Mouse (Mus musculus) G1E (cell line): ENCODE data around the gene Tk1. TPM values are rescaled to one million over a fixed set of nuclear protein-coding genes. Genes with fewer than 3 reads are reported as not detected.
"Not testable (repeated sequence)": the region's sequence is repeated elsewhere in the genome, so short reads cannot be mapped to it uniquely, and the experiment has no call there.

ENCODE experiments used
- ATAC-seq: 2 replicates; pipeline ENCODE4 v1.8.0; 2016; ENCODE audit warnings: mild to moderate bottlenecking; ENCODE audit not compliant: insufficient number of reproducible peaks, poor library complexity, low FRiP score, severe bottlenecking; ENCODE audit errors: extremely low read depth
- DNase-seq: peaks from one replicate; pipeline ENCODE4 v3.0.0; 2012; ENCODE audit warnings: low spot score
- H3K27me3 ChIP-seq: 2 replicates; pipeline ENCODE4 v1.6.1; 2012; ENCODE audit warnings: mild to moderate bottlenecking, low read length, inconsistent platforms; ENCODE audit not compliant: insufficient read depth
- H3K36me3 ChIP-seq: replicated peaks from 2 replicates; pipeline ENCODE3; 2012; ENCODE audit warnings: mild to moderate bottlenecking, inconsistent platforms
- H3K4me1 ChIP-seq: 2 replicates; pipeline ENCODE4 v1.6.1; 2012; ENCODE audit warnings: low read depth, low read length, inconsistent platforms, mixed read lengths; ENCODE audit not compliant: insufficient read depth
- H3K4me3 ChIP-seq: 2 replicates; pipeline ENCODE4 v1.5.1; 2012; ENCODE audit warnings: low read depth, mild to moderate bottlenecking, inconsistent platforms, low read length, moderate library complexity, mixed read lengths
- H3K9me3 ChIP-seq: replicated peaks from 2 replicates; pipeline ENCODE4 v1.6.1; 2012; ENCODE audit warnings: inconsistent platforms
- CTCF ChIP-seq: IDR thresholded peaks from 2 replicates; pipeline ENCODE4 v1.5.1; 2012; ENCODE audit warnings: low read depth, low read length, inconsistent platforms, mixed read lengths
- GATA1 ChIP-seq: IDR thresholded peaks from 2 replicates; pipeline ENCODE4 v1.6.1; 2012; ENCODE audit warnings: borderline replicate concordance, low read length, inconsistent platforms, mixed read lengths
- GATA2 ChIP-seq: IDR thresholded peaks from 2 replicates; pipeline ENCODE4 v1.6.1; 2012; ENCODE audit warnings: low read depth, low read length, inconsistent platforms, borderline replicate concordance
- POLR2AphosphoS5 ChIP-seq: IDR thresholded peaks from 2 replicates; pipeline ENCODE4 v1.6.1; 2012; ENCODE audit warnings: low read depth, low read length, inconsistent platforms; ENCODE audit not compliant: insufficient replicate concordance
- TAL1 ChIP-seq: conservative IDR thresholded peaks from 2 replicates; pipeline ENCODE4 v1.6.1; 2012; ENCODE audit warnings: low read depth, low read length, inconsistent platforms, mixed read lengths
- polyA plus RNA-seq: library from polyadenylated mRNA; stranded (reverse); fragments of >175 nt; gene quantifications from 2 replicates; pipeline ENCODE4 v1.2.3, GENCODE M21; 2012
- total RNA-seq, 2 experiments: library from RNA; stranded (forward) in 1 of 2; stranded (reverse) in 1 of 2; fragments of 200-1000 nt in 1 of 2; fragments of >200 nt in 1 of 2; fragmentation: Nextera tagmentation in 1 of 2; gene quantifications; 2 replicates each; pipeline ENCODE4 v1.2.3; 2014 to 2017

Gene Tk1
- total and polyA plus RNA-seq, 3 experiments: 73.2 to 77.0 (median 75.8) TPM

GRCm38 (mm10) chr11:117824060-117824969, 1.6 kb downstream of the Tk1 start:
- ATAC-seq (0 out of 2 replicates have a peak, but pooled peaks have one; percentile 36), DNase-seq (peak; percentile 70)
- Histone ChIP-seq H3K4me1 (peaks cover 89% of the 10 kb centered on the region), H3K36me3 (peaks cover 52% of the 10 kb centered on the region), H3K9me3 (no peaks in the 10 kb centered on the region), H3K4me3 (peak overlapping the region; percentile 79), H3K27me3 (no peaks in the 10 kb centered on the region)
- no peak for TF ChIP-seq POLR2AphosphoS5
- peak; percentile 75 for TF ChIP-seq CTCF
- no peak for TF ChIP-seq TAL1
- no peak for TF ChIP-seq GATA1
- TF ChIP-seq GATA2: no peak

- no peak for TF ChIP-seq TAL1
- TF ChIP-seq GATA1: no peak
- TF ChIP-seq CTCF: no peak
- no peak for TF ChIP-seq POLR2AphosphoS5
- no peak for TF ChIP-seq GATA2
- H3K36me3 ChIP-seq: peaks cover 62% of the 10 kb centered on the region
- no peak overlapping the region for H3K4me3 ChIP-seq
- no peak for DNase-seq
- no peaks in the 10 kb centered on the region for H3K27me3 ChIP-seq
- no peaks in the 10 kb centered on the region for H3K9me3 ChIP-seq
- ATAC-seq: no peak
- H3K4me1 ChIP-seq: peaks cover 90% of the 10 kb centered on the region
These were observed 2.5 kb downstream of the Tk1 start for GRCm38 (mm10) chr11:117823411-117823810.

GRCm38 (mm10) chr11:117822728-117823241, 3.1 kb downstream of the Tk1 start:
- Histone ChIP-seq H3K4me3 (peak overlapping the region; percentile 10; the same call in 1 of the 2 replicates), H3K9me3 (no peaks in the 10 kb centered on the region), H3K4me1 (peaks cover 91% of the 10 kb centered on the region), H3K36me3 (peaks cover 68% of the 10 kb centered on the region), H3K27me3 (no peaks in the 10 kb centered on the region)
- ATAC-seq: no peak
- TF ChIP-seq POLR2AphosphoS5: no peak
- no peak for TF ChIP-seq CTCF
- no peak for TF ChIP-seq TAL1
- no peak for TF ChIP-seq GATA1
- TF ChIP-seq GATA2: no peak
- DNase-seq: no peak

- Histone ChIP-seq H3K27me3 (no peaks in the 10 kb centered on the region), H3K4me3 (peak overlapping the region; percentile 40; the same call in 1 of the 2 replicates), H3K4me1 (peaks cover 89% of the 10 kb centered on the region), H3K9me3 (no peaks in the 10 kb centered on the region), H3K36me3 (peaks cover 77% of the 10 kb centered on the region)
- DNase-seq: no peak
- ATAC-seq: no peak
- TF ChIP-seq GATA2 (no peak), GATA1 (no peak), TAL1 (no peak), POLR2AphosphoS5 (no peak), CTCF (no peak)
These were observed 4.0 kb downstream of the Tk1 start for GRCm38 (mm10) chr11:117821868-117822267.

GRCm38 (mm10) chr11:117820173-117820572, 5.7 kb downstream of the Tk1 start:
- ATAC-seq (no peak), DNase-seq (no peak)
- TF ChIP-seq TAL1 (no peak), CTCF (no peak), GATA1 (no peak), POLR2AphosphoS5 (no peak), GATA2 (no peak)
- Histone ChIP-seq H3K4me1 (peaks cover 88% of the 10 kb centered on the region), H3K27me3 (no peaks in the 10 kb centered on the region), H3K36me3 (peaks cover 94% of the 10 kb centered on the region), H3K9me3 (no peaks in the 10 kb centered on the region), H3K4me3 (no peak overlapping the region)

GRCm38 (mm10) chr11:117819095-117819494, 6.8 kb downstream of the Tk1 start:
- Histone ChIP-seq H3K27me3 (no peaks in the 10 kb centered on the region), H3K4me1 (peaks cover 90% of the 10 kb centered on the region), H3K4me3 (no peak overlapping the region), H3K36me3 (peaks cover 100% of the 10 kb centered on the region), H3K9me3 (no peaks in the 10 kb centered on the region)
- ATAC-seq (no peak), DNase-seq (no peak)
- TF ChIP-seq CTCF (no peak), POLR2AphosphoS5 (no peak), GATA1 (no peak), TAL1 (no peak)

- Histone ChIP-seq H3K4me1 (peaks cover 89% of the 10 kb centered on the region), H3K36me3 (peaks cover 100% of the 10 kb centered on the region)
- ATAC-seq: no peak
These were observed 9.4 kb downstream of the Tk1 start for GRCm38 (mm10) chr11:117816389-117816996.

GRCm38 (mm10) chr11:117815850-117816249, 10.0 kb downstream of the Tk1 start:
- peaks cover 89% of the 10 kb centered on the region for H3K4me1 ChIP-seq
- H3K9me3 ChIP-seq, DNase-seq, H3K4me3 ChIP-seq, ATAC-seq, H3K27me3 ChIP-seq: not testable (repeated sequence)
- H3K36me3 ChIP-seq: peaks cover 100% of the 10 kb centered on the region

More at GRCm38 (mm10) chr11:117816389-117816996, 9.4 kb downstream of the Tk1 start:
- DNase-seq: no peak
- TF ChIP-seq POLR2AphosphoS5 (no peak), GATA1 (no peak)
- Histone ChIP-seq H3K9me3 (no peaks in the 10 kb centered on the region), H3K4me3 (no peak overlapping the region; the same call in 1 of the 2 replicates), H3K27me3 (no peaks in the 10 kb centered on the region)
